Mouse (Mus musculus) left cerebral cortex, postnatal 36 days (tissue): ENCODE measurements around the gene Tlr13. TPM values are rescaled to one million over a fixed set of nuclear protein-coding genes. Genes with fewer than 3 reads are reported as not detected.
"Not testable (repeated sequence)": the region's sequence is repeated elsewhere in the genome, so short reads cannot be mapped to it uniquely, and the experiment has no call there.

ENCODE experiments used
- DNase-seq, 2 experiments: peaks; one replicate each; pipeline ENCODE4 v3.0.0; 2021 to 2022; ENCODE audit warnings: low spot score in 2 of 2, mixed read lengths in 1 of 2
- intact Hi-C: fragments of 180-260 bp; cut with DNase I; formaldehyde crosslinking; loops from one replicate; pipeline ENCODE4 v1.15.1; 2025
- total RNA-seq, 2 experiments: library from RNA; stranded (reverse); gene quantifications; 2 replicates each; pipeline ENCODE4 v1.2.3; 2021

The Tlr13 gene
- total RNA-seq, 2 experiments from 2014 or later, result 1.2 to 1.3 TPM

DNA sequence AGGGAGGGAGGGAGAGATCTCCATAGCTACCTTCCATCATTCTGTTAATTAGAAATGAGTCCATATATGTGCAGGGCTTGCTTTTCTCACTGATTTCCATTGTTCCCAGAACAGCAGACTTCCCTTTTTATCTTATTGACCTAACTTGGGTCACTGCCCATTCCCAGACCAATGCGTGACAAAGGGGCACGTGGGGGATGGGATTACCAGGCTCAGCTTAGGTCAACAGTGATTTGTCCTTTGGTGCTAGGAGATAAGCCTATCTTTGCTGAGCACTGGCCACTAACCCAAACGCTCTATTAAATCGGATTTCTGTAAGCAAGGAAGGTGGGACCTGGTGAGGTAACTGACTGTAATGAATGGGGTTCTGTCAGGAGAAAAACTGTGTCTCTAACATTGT is 41.3 kb downstream of the Tlr13 start:
- no peak for DNase-seq
- intact Hi-C loops, result no loop called here

DNA sequence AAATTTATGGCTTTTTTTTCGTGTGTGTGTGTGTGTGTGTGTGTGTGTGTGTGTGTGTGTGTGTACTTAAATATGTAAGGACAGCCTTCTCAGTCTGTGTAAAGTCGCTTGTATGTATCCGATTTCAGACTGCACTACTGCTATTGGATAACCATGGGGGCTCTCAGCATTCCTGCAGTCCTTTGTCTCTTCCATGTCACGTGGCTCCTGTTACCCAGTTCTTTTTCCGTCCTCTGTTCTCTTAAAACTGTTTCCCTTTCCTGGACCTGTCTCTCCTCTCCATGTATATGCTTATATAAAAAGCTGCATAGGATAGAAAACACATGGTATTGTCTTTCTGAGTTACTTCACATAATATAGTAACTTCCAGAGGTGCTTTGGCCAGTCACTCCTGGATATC is 42.7 kb downstream of the Tlr13 start:
- DNase-seq, result no peak
- intact Hi-C loops, result no loop called here

- intact Hi-C loops, result no loop called here
Measured at GRCm38 (mm10) chrX:106186713-106187649, 44.0 kb downstream of the Tlr13 start, which contains the start of gene Pgk1. TSS of gene Pgk1 (plus strand) at chrX:106187100.

DNA sequence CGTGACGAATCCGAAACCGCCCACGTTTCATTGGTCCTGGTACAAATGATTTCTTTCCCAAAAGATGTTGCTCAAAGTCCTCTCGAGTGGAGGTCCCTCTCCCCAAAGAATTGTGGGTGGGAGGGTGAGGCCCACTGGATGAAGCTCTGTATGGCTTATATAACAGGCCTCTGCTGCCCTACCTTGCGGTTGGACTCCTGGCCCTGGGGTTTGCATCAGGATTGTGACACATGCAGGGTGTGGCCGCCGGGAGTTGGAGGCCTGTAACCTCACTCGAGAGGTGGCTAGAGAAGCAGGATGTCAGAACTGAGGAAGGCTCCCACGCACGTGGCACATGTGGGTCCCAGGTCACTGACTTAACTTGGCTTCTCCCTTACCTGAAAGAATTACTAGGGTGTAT is 44.7 kb downstream of the Tlr13 start:
- DNase-seq, result peak; percentile 13 to 15
- intact Hi-C loops, result no loop called here

More at GRCm38 (mm10) chrX:106186713-106187649, 44.0 kb downstream of the Tlr13 start, which contains the start of gene Pgk1:
- DNase-seq, result peak; percentile 85 to 86

GRCm38 (mm10) chrX:106189356-106189755 is 46.4 kb downstream of the Tlr13 start:
- no peak for DNase-seq
- intact Hi-C loops, result no loop called here

- intact Hi-C loops, result no loop called here
Measured at GRCm38 (mm10) chrX:106190091-106190490, 47.1 kb downstream of the Tlr13 start.

GRCm38 (mm10) chrX:106194361-106194760 is 51.4 kb downstream of the Tlr13 start:
- intact Hi-C loops, DNase-seq: not testable (repeated sequence)

More at GRCm38 (mm10) chrX:106190091-106190490, 47.1 kb downstream of the Tlr13 start:
- DNase-seq, result no peak

- no peak for DNase-seq
- intact Hi-C loops, result no loop called here
Measured at GRCm38 (mm10) chrX:106197308-106197707, 54.3 kb downstream of the Tlr13 start.

GRCm38 (mm10) chrX:106198904-106199303 is 55.9 kb downstream of the Tlr13 start:
- DNase-seq, result no peak
- intact Hi-C loops, result no loop called here

GRCm38 (mm10) chrX:106209100-106209499 is 66.1 kb downstream of the Tlr13 start:
- intact Hi-C loops, result no loop called here
- no peak for DNase-seq

Other genes with a start within 250 kb of the Tlr13 start
- gene Atrx, start 213.8 kb upstream of the Tlr13 start, total RNA-seq, result 100 to 1,000 TPM; 145 to 196 TPM
- 10 to 100 TPM; 13.0 to 14.6 TPM for gene Magt1, start 131.3 kb upstream of the Tlr13 start, total RNA-seq
- 100 to 1,000 TPM; 319 to 333 TPM for gene Cox7b, start 127.5 kb upstream of the Tlr13 start, total RNA-seq
- 1 to 10 TPM; 6.1 to 7.8 TPM for gene Atp7a, start 115.9 kb upstream of the Tlr13 start, total RNA-seq
- 100 to 1,000 TPM; 430 to 470 TPM for gene Pgk1, start 43.9 kb downstream of the Tlr13 start, total RNA-seq
- 10 to 100 TPM; 21.9 to 22.3 TPM for gene Taf9b, start 78.0 kb downstream of the Tlr13 start, total RNA-seq
- not detected for gene Fnd3c2, start 112.2 kb downstream of the Tlr13 start, total RNA-seq